Mouse (Mus musculus) limb, embryonic 11.5 days (tissue): Measurements from ENCODE around the gene 2310033P09Rik. TPM values are rescaled to one million over a fixed set of nuclear protein-coding genes. Genes with fewer than 3 reads are reported as not detected.

Source experiments
- ATAC-seq: fragments of 200-750 bp; cut with Nextera tagmentation; 2 replicates; pipeline ENCODE4 v1.8.0; 2017; ENCODE audit warnings: low read depth; ENCODE audit not compliant: insufficient number of reproducible peaks, low FRiP score, low TSS enrichment
- DNase-seq: peaks from one replicate; pipeline ENCODE4 v3.0.0-alpha.2; 2015; ENCODE audit warnings: low spot score
- H3K27ac ChIP-seq: fragments of 300-500 bp; sonication (generic); replicated peaks from 2 replicates; pipeline ENCODE4 v1.5.1; 2014; ENCODE audit warnings: low read depth, mild to moderate bottlenecking, low read length
- H3K27me3 ChIP-seq: fragments of 300-500 bp; sonication (generic); 2 replicates; pipeline ENCODE4 v1.6.1; 2014; ENCODE audit warnings: mild to moderate bottlenecking, low read length, mixed read lengths; ENCODE audit not compliant: control insufficient read depth, insufficient read depth
- H3K36me3 ChIP-seq: fragments of 300-500 bp; sonication (generic); 2 replicates; pipeline ENCODE4 v1.6.1; 2014; ENCODE audit warnings: mild to moderate bottlenecking, low read length, moderate library complexity, mixed read lengths; ENCODE audit not compliant: control insufficient read depth, insufficient read depth
- H3K4me1 ChIP-seq: fragments of 300-500 bp; sonication (generic); 2 replicates; pipeline ENCODE4 v1.6.1; 2014; ENCODE audit warnings: low read length, mixed read lengths; ENCODE audit not compliant: control insufficient read depth, insufficient read depth
- H3K4me2 ChIP-seq: fragments of 300-500 bp; sonication (generic); 2 replicates; pipeline ENCODE4 v1.6.1; 2014; ENCODE audit warnings: low read depth, mild to moderate bottlenecking, moderate library complexity; ENCODE audit not compliant: severe bottlenecking
- H3K4me3 ChIP-seq: fragments of 300-500 bp; sonication (generic); 2 replicates; pipeline ENCODE4 v1.5.1; 2014; ENCODE audit warnings: low read depth, low read length
- H3K9ac ChIP-seq: fragments of 300-500 bp; sonication (generic); 2 replicates; pipeline ENCODE4 v1.6.1; 2014; ENCODE audit warnings: mild to moderate bottlenecking, low read length
- H3K9me3 ChIP-seq: fragments of 300-500 bp; sonication (generic); 2 replicates; pipeline ENCODE4 v1.6.1; 2016; ENCODE audit warnings: low read length; ENCODE audit not compliant: control insufficient read depth
- WGBS: fragments of 180-500 bp; shearing (Covaris S2); extraction: QIAGEN DNeasy Blood & Tissue Kit; methylation state at CpG from one replicate; pipeline ENCODE4 v1.1.7; 2014; 5-methylcytosine and 5-hydroxymethylcytosine counted together
- polyA plus RNA-seq: library from polyadenylated mRNA; unstranded; fragments of >200 nt; fragmentation: Nextera tagmentation; extraction: Ambion mirVana; gene quantifications from 2 replicates; pipeline ENCODE4 v1.2.1, GENCODE M21; 2014

The 2310033P09Rik gene
- polyA plus RNA-seq, 1 experiment from 2014 or later, result 41.7 TPM

- 86% methylated on average over 5 of the region's 5 CpGs for WGBS
- Histone ChIP-seq H3K9me3 (no peaks in the 10 kb centered on the region), H3K4me3 (no peak overlapping the region), H3K4me1 (no peaks in the 10 kb centered on the region), H3K4me2 (no peak overlapping the region), H3K27me3 (no peaks in the 10 kb centered on the region), H3K9ac (no peak overlapping the region), H3K36me3 (peaks cover 7% of the 10 kb centered on the region; the same call in 1 of the 2 replicates), H3K27ac (no peak overlapping the region)
- DNase-seq (no peak), ATAC-seq (no peak)
Measured at GRCm38 (mm10) chr11:59185490-59185889, 22.6 kb upstream of the 2310033P09Rik start.

GRCm38 (mm10) chr11:59187706-59188105 lies 20.4 kb upstream of the 2310033P09Rik start:
- no peak overlapping the region for H3K9ac ChIP-seq
- ATAC-seq (no peak), DNase-seq (no peak)
- H3K4me1 ChIP-seq, result peaks cover 3% of the 10 kb centered on the region; the same call in 1 of the 2 replicates
- H3K4me3 ChIP-seq, result no peak overlapping the region
- H3K27ac ChIP-seq, result no peak overlapping the region
- WGBS, result 78% methylated on average over 6 of the region's 6 CpGs
- no peaks in the 10 kb centered on the region for H3K27me3 ChIP-seq
- no peaks in the 10 kb centered on the region for H3K9me3 ChIP-seq
- no peak overlapping the region for H3K4me2 ChIP-seq
- H3K36me3 ChIP-seq, result 0 out of 2 replicates have a peak, but pooled peaks cover 7% of the 10 kb centered on the region

- DNase-seq (peak; percentile 92), ATAC-seq (peak; percentile 94)
- Histone ChIP-seq H3K9me3 (no peaks in the 10 kb centered on the region), H3K27me3 (no peaks in the 10 kb centered on the region), H3K9ac (peak overlapping the region; percentile 58), H3K27ac (peak overlapping the region; percentile 60; the same call in 1 of the 2 replicates), H3K4me3 (peak overlapping the region; percentile 58), H3K36me3 (no peaks in the 10 kb centered on the region), H3K4me1 (peaks cover 3% of the 10 kb centered on the region; the same call in 1 of the 2 replicates), H3K4me2 (peak overlapping the region; percentile 64)
- 1% methylated on average over 38 of the region's 59 CpGs for WGBS
Measured at GRCm38 (mm10) chr11:59191231-59192058, 16.7 kb upstream of the 2310033P09Rik start.

- ATAC-seq, result peak; percentile 31
- Histone ChIP-seq H3K27me3 (no peaks in the 10 kb centered on the region), H3K4me2 (peak within 1 kb of the TSS; percentile 64), H3K4me3 (peak within 1 kb of the TSS; percentile 58), H3K4me1 (peaks cover 3% of the 10 kb centered on the region; the same call in 1 of the 2 replicates), H3K36me3 (no peaks in the 10 kb centered on the region), H3K27ac (peak within 1 kb of the TSS; percentile 60; the same call in 1 of the 2 replicates), H3K9ac (peak within 1 kb of the TSS; percentile 58), H3K9me3 (no peaks in the 10 kb centered on the region)
- no peak for DNase-seq
- 5% methylated on average over 16 of the region's 16 CpGs for WGBS
Measured at GRCm38 (mm10) chr11:59192059-59192386, 16.1 kb upstream of the 2310033P09Rik start, which contains the start of gene Guk1. Gene Guk1 (minus strand): TSS chr11:59192212.

- H3K9ac ChIP-seq, result no peak overlapping the region
- H3K27ac ChIP-seq, result no peak overlapping the region
- no peaks in the 10 kb centered on the region for H3K9me3 ChIP-seq
- ATAC-seq (no peak), DNase-seq (no peak)
- H3K36me3 ChIP-seq, result no peaks in the 10 kb centered on the region
- H3K4me3 ChIP-seq, result no peak overlapping the region
- no peaks in the 10 kb centered on the region for H3K27me3 ChIP-seq
- H3K4me1 ChIP-seq, result peaks cover 2% of the 10 kb centered on the region; the same call in 1 of the 2 replicates
- no peak overlapping the region for H3K4me2 ChIP-seq
Measured at GRCm38 (mm10) chr11:59196230-59196629, 11.9 kb upstream of the 2310033P09Rik start.

- no peak for DNase-seq
- H3K4me1 ChIP-seq, result peaks cover 12% of the 10 kb centered on the region; the same call in 1 of the 2 replicates
- peak overlapping the region; percentile 88 for H3K4me2 ChIP-seq
- H3K27ac ChIP-seq, result no peak overlapping the region
- peak overlapping the region; percentile 75 for H3K9ac ChIP-seq
- no peaks in the 10 kb centered on the region for H3K27me3 ChIP-seq
- H3K36me3 ChIP-seq, result peaks cover 9% of the 10 kb centered on the region
- peak overlapping the region; percentile 87 for H3K4me3 ChIP-seq
- ATAC-seq, result 0 out of 2 replicates have a peak, but pooled peaks have one; percentile 11
- WGBS, result 35% methylated on average over 16 of the region's 16 CpGs
- no peaks in the 10 kb centered on the region for H3K9me3 ChIP-seq
Measured at GRCm38 (mm10) chr11:59201216-59202002, 6.7 kb upstream of the 2310033P09Rik start.

- Histone ChIP-seq H3K4me3 (peak within 1 kb of the TSS; percentile 87), H3K27me3 (no peaks in the 10 kb centered on the region), H3K27ac (no peak within 1 kb of the TSS), H3K9me3 (no peaks in the 10 kb centered on the region), H3K36me3 (peaks cover 9% of the 10 kb centered on the region), H3K4me1 (peaks cover 12% of the 10 kb centered on the region; the same call in 1 of the 2 replicates), H3K9ac (peak within 1 kb of the TSS; percentile 75), H3K4me2 (peak within 1 kb of the TSS; percentile 88)
- WGBS, result under 1% methylated on average over 63 of the region's 63 CpGs
- ATAC-seq, result peak; percentile 91
- peak; percentile 96 for DNase-seq
Measured at GRCm38 (mm10) chr11:59202081-59202995, 5.8 kb upstream of the 2310033P09Rik start, which contains the start of gene Mrpl55. Gene Mrpl55 (plus strand): TSS chr11:59202486.
